Mouse (Mus musculus) thymus, postnatal 10 days (tissue): ENCODE data around the gene Gpr171.

ENCODE experiments used
- DNase-seq, 2 experiments: peaks; one replicate each; pipeline ENCODE4 v3.0.0; 2021; ENCODE audit warnings: low spot score in 2 of 2

Gpr171 gene

DNA sequence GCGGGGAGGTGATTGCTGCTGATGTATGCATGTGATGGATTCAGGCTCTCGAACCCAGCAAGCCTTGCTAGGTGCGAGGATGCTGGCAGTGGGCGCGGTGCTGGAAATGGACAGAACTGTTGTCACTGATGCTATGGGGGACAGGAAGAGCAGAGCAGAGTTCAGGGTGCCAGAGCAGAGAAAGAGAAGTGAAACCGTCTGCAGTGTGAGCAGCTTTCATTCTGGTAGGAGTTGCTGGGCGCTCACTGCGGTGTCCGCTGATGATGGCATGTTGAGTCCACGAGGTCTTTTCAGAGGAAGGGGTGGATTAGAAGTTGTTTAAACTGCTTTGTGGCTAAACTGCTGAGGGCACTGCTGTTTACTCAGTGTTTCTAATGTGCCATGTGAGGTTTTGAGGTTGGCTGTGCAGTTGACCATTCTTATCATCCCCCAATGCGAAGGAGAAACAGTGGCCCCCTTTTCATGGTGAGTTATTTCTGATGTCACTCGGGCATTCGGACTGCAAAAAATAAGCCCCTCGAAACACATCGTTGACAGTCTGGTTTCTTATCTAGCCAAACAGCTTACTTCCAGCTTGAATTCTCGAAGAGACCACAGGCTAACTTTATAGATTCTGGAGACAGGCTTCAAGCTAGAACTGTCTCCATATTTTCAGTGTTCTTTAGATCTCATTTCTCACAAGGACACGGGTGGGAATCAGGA, 46.6 kb downstream of the Gpr171 start:
- no peak for DNase-seq
